Mouse (Mus musculus): Measurements from ENCODE around the gene Cflar.

GRCm38 (mm10) chr1:58759451-58759850 is 48.1 kb downstream of the Cflar start:
- TF ChIP-seq CTCF (IDR thresholded peaks at IDR 0.05; ENCODE audit: control insufficient read depth, insufficient read depth, low read length) (no peak), POLR2A (IDR thresholded peaks at IDR 0.05; ENCODE audit: borderline replicate concordance, control insufficient read depth, low read depth, low read length) (no peak)

Measured in bone marrow, adult 2 months (tissue).